Mouse (Mus musculus): Measurements from ENCODE around the gene Sinhcaf. TPM values are rescaled to one million over a fixed set of nuclear protein-coding genes. Genes with fewer than 3 reads are reported as not detected.
"Not testable (repeated sequence)": the region's sequence is repeated elsewhere in the genome, so short reads cannot be mapped to it uniquely, and the experiment has no call there.

The Sinhcaf gene
- polyA plus RNA-seq, 1 experiment from 2014 or later: 27.6 TPM

DNA sequence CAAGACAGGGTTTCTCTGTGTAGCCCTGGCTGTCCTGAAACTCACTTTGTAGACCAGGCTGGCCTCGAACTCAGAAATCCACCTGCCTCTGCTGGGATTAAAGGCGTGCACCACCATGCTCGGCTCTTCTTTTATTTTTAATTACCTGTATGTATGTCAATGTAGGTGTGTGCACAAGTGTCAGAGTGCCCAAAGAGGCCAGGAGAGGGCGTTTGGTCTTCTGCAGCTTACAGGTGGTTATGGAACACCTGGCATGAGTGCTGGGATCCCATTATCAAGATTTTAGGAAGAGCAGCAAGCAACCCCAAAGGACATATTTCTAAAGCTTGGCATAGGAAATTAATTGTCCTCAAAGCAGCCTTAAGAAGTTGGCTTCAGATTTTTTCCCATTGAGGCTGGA is 3.9 kb downstream of the Sinhcaf start:
- Histone ChIP-seq H3K9ac (ENCODE audit: low read length) (no peak overlapping the region), H3K27me3 (ENCODE audit: control insufficient read depth, insufficient read depth, low read length) (no peaks in the 10 kb centered on the region), H3K4me2 (replicated peaks; ENCODE audit: low read depth) (no peak overlapping the region), H3K36me3 (ENCODE audit: control insufficient read depth, insufficient read depth, low read length) (no peaks in the 10 kb centered on the region), H3K4me1 (replicated peaks; ENCODE audit: control insufficient read depth, insufficient read depth) (0 out of 2 replicates have a peak, but pooled peaks cover 2% of the 10 kb centered on the region), H3K9me3 (ENCODE audit: control insufficient read depth, low read length) (no peaks in the 10 kb centered on the region), H3K27ac (replicated peaks) (no peak overlapping the region), H3K4me3 (ENCODE audit: low read depth, low read length) (no peak overlapping the region)
- no peak for ATAC-seq (ENCODE audit: low FRiP score, low TSS enrichment)
- DNase-seq (ENCODE audit: low spot score): peak; percentile 41
- no peak for TF ChIP-seq EP300 (optimal IDR thresholded peaks at IDR 0.05)
- peak; percentile 46 for TF ChIP-seq CTCF (IDR thresholded peaks at IDR 0.05; ENCODE audit: low read depth)
- WGBS: 68% methylated on average over 4 of the region's 4 CpGs

DNA sequence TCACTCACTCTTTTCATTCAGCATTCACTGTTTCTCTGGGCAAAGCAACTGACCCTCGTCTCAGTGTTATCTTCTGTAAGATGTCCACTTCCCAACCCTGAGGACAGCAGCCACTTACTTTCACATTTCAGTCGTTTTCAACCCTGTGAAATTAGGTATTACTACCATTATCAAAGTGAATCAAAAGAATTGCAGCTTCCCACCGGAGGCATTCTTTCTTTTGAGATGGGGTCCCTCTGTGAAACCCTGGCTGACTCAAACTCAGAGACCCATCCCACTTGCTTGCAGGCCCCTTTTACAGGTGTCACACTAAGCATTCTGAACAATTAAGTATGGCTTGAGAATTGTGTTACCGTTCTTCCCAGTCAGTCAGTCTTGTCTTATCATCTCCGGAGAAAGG is 4.4 kb downstream of the Sinhcaf start:
- H3K27me3 ChIP-seq (ENCODE audit: control insufficient read depth, insufficient read depth, low read length): no peaks in the 10 kb centered on the region
- H3K9ac ChIP-seq (ENCODE audit: low read length): no peak overlapping the region
- H3K4me2 ChIP-seq (replicated peaks; ENCODE audit: low read depth): no peak overlapping the region
- no peak for TF ChIP-seq EP300 (optimal IDR thresholded peaks at IDR 0.05)
- TF ChIP-seq CTCF (IDR thresholded peaks at IDR 0.05; ENCODE audit: low read depth): no peak
- no peaks in the 10 kb centered on the region for H3K9me3 ChIP-seq (ENCODE audit: control insufficient read depth, low read length)
- no peak overlapping the region for H3K27ac ChIP-seq (replicated peaks)
- WGBS: 61% methylated on average over 5 of the region's 5 CpGs
- no peak overlapping the region for H3K4me3 ChIP-seq (ENCODE audit: low read depth, low read length)
- no peak for ATAC-seq (ENCODE audit: low FRiP score, low TSS enrichment)
- no peak for DNase-seq (ENCODE audit: low spot score)
- H3K4me1 ChIP-seq (replicated peaks; ENCODE audit: control insufficient read depth, insufficient read depth): 0 out of 2 replicates have a peak, but pooled peaks cover 2% of the 10 kb centered on the region
- H3K36me3 ChIP-seq (ENCODE audit: control insufficient read depth, insufficient read depth, low read length): no peaks in the 10 kb centered on the region

DNA sequence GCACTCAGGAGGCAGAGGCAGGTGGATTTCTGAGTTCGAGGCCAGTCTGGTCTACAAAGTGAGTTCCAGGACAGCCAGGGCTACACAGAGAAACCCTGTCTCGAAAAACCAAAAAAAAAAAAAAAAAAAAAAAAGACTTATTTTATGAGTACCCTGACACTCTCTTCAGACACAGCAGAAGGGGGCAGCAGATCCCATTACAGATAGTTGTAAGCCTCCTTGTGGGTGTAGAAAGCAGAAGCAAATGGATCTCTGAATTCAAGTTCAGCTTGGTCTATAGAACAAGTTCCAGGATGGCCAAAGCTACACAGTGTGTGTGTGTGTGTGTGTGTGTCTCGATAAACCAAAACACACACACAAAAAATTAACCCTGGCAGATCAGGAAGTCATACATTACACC is 5.9 kb downstream of the Sinhcaf start:
- not testable (repeated sequence) for H3K4me3 ChIP-seq (ENCODE audit: low read depth, low read length); H3K4me2 ChIP-seq (replicated peaks; ENCODE audit: low read depth); DNase-seq (ENCODE audit: low spot score); H3K9ac ChIP-seq (ENCODE audit: low read length); ATAC-seq (ENCODE audit: low FRiP score, low TSS enrichment); H3K27ac ChIP-seq (replicated peaks); H3K4me1 ChIP-seq (replicated peaks; ENCODE audit: control insufficient read depth, insufficient read depth); H3K36me3 ChIP-seq (ENCODE audit: control insufficient read depth, insufficient read depth, low read length); H3K9me3 ChIP-seq (ENCODE audit: control insufficient read depth, low read length); H3K27me3 ChIP-seq (ENCODE audit: control insufficient read depth, insufficient read depth, low read length)
- 64% methylated on average over 2 of the region's 3 CpGs for WGBS
- TF ChIP-seq CTCF (IDR thresholded peaks at IDR 0.05; ENCODE audit: low read depth): peak; percentile 43

DNA sequence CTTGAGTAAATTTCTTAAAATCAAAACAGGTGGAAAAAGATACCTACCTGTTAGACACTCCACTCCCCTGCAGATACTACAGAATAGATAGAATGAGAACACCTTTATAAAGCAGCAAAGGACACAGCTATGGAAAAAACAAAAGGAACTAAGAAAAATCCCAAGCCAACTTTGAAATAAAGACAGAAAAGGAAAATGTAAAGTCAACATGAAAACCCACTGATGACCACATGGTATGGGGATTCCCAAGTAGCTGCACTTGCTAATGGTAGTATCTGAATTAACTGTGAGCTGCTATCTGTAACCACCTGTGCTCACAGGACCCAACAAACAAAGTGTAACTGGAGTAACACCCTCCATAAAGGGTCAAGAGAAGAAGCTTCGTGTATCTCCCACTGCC is 8.6 kb downstream of the Sinhcaf start:
- 28% methylated on average over 1 of the region's 1 CpGs for WGBS
- ATAC-seq (ENCODE audit: low FRiP score, low TSS enrichment) (no peak), DNase-seq (ENCODE audit: low spot score) (no peak)
- H3K4me3 ChIP-seq (ENCODE audit: low read depth, low read length): no peak overlapping the region
- H3K36me3 ChIP-seq (ENCODE audit: control insufficient read depth, insufficient read depth, low read length): no peaks in the 10 kb centered on the region
- H3K4me2 ChIP-seq (replicated peaks; ENCODE audit: low read depth): no peak overlapping the region
- H3K9ac ChIP-seq (ENCODE audit: low read length): no peak overlapping the region
- no peaks in the 10 kb centered on the region for H3K4me1 ChIP-seq (replicated peaks; ENCODE audit: control insufficient read depth, insufficient read depth)
- no peak for TF ChIP-seq EP300 (optimal IDR thresholded peaks at IDR 0.05)
- no peak for TF ChIP-seq CTCF (IDR thresholded peaks at IDR 0.05; ENCODE audit: low read depth)
- no peak overlapping the region for H3K27ac ChIP-seq (replicated peaks)
- H3K27me3 ChIP-seq (ENCODE audit: control insufficient read depth, insufficient read depth, low read length): no peaks in the 10 kb centered on the region
- H3K9me3 ChIP-seq (ENCODE audit: control insufficient read depth, low read length): no peaks in the 10 kb centered on the region

DNA sequence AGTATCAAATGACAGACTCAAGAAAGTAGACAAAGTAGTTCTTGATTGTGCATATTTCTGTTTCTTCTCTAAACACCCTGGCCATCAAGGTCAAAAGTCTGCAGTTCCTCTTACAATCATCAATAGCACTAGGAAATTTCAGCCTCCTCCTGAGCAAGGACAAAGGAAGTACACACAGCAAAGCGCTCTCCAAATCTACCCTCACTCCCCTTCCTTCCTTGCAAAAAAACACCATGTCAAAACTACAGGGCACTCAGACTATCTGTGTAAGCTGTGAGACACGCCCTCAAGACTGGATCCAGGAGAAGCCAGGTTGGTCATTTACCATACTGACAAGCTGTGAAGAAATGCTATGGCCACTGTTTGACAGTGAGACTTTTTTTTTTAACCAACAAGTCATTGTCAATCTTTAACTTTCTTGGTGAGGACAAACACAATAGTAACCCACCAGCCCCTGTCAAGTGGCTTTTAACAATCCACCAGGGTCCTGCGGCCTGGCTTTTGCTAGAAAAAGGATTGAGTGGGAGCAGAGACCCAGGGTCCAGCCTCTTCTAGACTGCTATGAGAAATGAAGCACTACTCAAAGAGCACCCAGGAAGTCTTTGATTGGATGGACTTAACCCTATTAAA is 11.2 kb downstream of the Sinhcaf start:
- 0 out of 2 replicates have a peak, but pooled peaks cover 5% of the 10 kb centered on the region for H3K36me3 ChIP-seq (ENCODE audit: control insufficient read depth, insufficient read depth, low read length)
- no peak overlapping the region for H3K27ac ChIP-seq (replicated peaks)
- no peaks in the 10 kb centered on the region for H3K9me3 ChIP-seq (ENCODE audit: control insufficient read depth, low read length)
- DNase-seq (ENCODE audit: low spot score): no peak
- H3K4me2 ChIP-seq (replicated peaks; ENCODE audit: low read depth): no peak overlapping the region
- no peak overlapping the region for H3K4me3 ChIP-seq (ENCODE audit: low read depth, low read length)
- H3K27me3 ChIP-seq (ENCODE audit: control insufficient read depth, insufficient read depth, low read length): no peaks in the 10 kb centered on the region
- H3K9ac ChIP-seq (ENCODE audit: low read length): no peak overlapping the region
- 55% methylated on average over 3 of the region's 3 CpGs for WGBS
- H3K4me1 ChIP-seq (replicated peaks; ENCODE audit: control insufficient read depth, insufficient read depth): no peaks in the 10 kb centered on the region
- ATAC-seq (ENCODE audit: low FRiP score, low TSS enrichment): no peak
- no peak for TF ChIP-seq CTCF (IDR thresholded peaks at IDR 0.05; ENCODE audit: low read depth)
- TF ChIP-seq EP300 (optimal IDR thresholded peaks at IDR 0.05): no peak

DNA sequence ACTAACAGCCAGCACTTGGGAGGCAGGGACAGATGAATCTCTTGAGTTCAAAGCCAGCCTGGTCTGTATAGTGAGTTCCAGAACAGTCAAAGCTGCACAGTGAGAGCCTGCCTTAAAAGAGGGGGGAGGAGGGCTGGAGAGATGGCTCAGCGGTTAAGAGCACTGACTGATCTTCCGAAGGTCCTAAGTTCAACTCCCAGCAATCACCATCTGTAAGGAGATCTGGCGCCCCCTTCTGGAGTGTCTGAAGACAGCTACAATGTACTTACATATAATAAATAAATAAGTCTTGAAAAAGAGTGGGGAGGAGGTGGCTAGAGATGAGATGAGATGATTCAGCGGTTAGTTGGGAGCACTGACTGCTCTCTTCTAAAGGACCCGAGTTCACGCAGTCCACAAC is 15.0 kb downstream of the Sinhcaf start:
- no peak overlapping the region for H3K27ac ChIP-seq (replicated peaks)
- DNase-seq (ENCODE audit: low spot score) (peak; percentile 27), ATAC-seq (ENCODE audit: low FRiP score, low TSS enrichment) (no peak)
- H3K4me3 ChIP-seq (ENCODE audit: low read depth, low read length): no peak overlapping the region
- WGBS: 81% methylated on average over 6 of the region's 6 CpGs
- H3K36me3 ChIP-seq (ENCODE audit: control insufficient read depth, insufficient read depth, low read length): peaks cover 11% of the 10 kb centered on the region
- H3K4me1 ChIP-seq (replicated peaks; ENCODE audit: control insufficient read depth, insufficient read depth): no peaks in the 10 kb centered on the region
- TF ChIP-seq CTCF (IDR thresholded peaks at IDR 0.05; ENCODE audit: low read depth) (peak; percentile 45), EP300 (optimal IDR thresholded peaks at IDR 0.05) (no peak)
- no peak overlapping the region for H3K4me2 ChIP-seq (replicated peaks; ENCODE audit: low read depth)
- H3K27me3 ChIP-seq (ENCODE audit: control insufficient read depth, insufficient read depth, low read length): no peaks in the 10 kb centered on the region
- no peak overlapping the region for H3K9ac ChIP-seq (ENCODE audit: low read length)
- H3K9me3 ChIP-seq (ENCODE audit: control insufficient read depth, low read length): no peaks in the 10 kb centered on the region

All from stomach, postnatal 0 days (tissue).